Mouse (Mus musculus): ENCODE data around the gene Rps27. TPM values are rescaled to one million over a fixed set of nuclear protein-coding genes. Genes with fewer than 3 reads are reported as not detected.
"Not testable (repeated sequence)": the region's sequence is repeated elsewhere in the genome, so short reads cannot be mapped to it uniquely, and the experiment has no call there.

Rps27 gene
- polyA plus RNA-seq, 1 experiment: 4,707 TPM

DNA sequence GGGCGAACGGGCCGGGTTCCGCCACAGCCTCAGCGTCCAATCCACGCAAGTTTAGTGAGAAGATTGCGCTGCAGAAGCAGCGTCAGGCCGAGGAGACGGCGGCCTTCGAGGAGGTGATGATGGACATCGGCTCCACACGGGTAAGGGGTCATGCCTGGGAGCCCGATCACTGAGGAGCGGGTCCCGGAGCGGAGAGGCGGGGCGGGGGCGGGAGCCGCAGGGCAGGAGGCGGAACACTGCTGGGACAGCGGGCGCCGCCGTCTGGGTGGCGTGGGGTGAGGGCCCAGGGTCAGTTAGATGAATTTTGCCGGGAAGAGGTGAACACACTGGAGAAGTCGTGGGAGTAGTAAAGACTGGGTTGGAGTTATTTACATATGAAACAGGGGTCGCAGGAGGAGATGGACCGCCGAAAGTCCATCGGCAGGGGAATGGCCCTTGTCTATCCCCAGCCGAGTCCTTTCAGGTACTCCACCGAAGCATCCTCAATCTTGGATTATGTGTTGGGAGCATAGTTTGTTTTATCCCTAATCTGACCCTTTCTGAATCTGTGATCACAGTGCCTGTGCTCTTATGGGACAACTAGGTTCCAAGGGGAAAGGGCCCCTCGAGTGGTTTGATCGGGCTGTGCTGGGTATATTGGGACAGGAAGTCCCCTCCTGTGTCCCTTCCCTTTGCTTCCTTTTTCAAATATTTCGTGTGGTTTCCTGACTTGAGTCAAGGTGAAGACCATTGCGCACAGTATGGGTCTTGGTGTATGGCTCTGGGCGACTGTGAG lies 41.2 kb upstream of the Rps27 start:
- no peaks in the 10 kb centered on the region for H3K27me3 ChIP-seq (ENCODE audit: control insufficient read depth, insufficient read depth, insufficient read length)
- peak overlapping the region; percentile 93 for H3ac ChIP-seq (ENCODE audit: control insufficient read depth, insufficient read length, low read depth)
- peaks cover 43% of the 10 kb centered on the region for H3K79me2 ChIP-seq (ENCODE audit: control insufficient read depth, insufficient read depth)
- TF ChIP-seq CEBPB (IDR thresholded peaks at IDR 0.05; ENCODE audit: low read depth): no peak
- TF ChIP-seq MAX (IDR thresholded peaks at IDR 0.05): no peak
- no peak for TF ChIP-seq MYOG (IDR thresholded peaks at IDR 0.05; ENCODE audit: control insufficient read depth, extremely low read depth, insufficient read length)
- no peak for TF ChIP-seq FOSL1 (IDR thresholded peaks at IDR 0.05; ENCODE audit: insufficient read depth, low read length, poor library complexity, severe bottlenecking)
- no peak for TF ChIP-seq MYOD1 (IDR thresholded peaks at IDR 0.05; ENCODE audit: control insufficient read depth, insufficient read length, low read depth)
- TF ChIP-seq CTCF (IDR thresholded peaks at IDR 0.05; ENCODE audit: control insufficient read depth, insufficient read depth, insufficient read length): no peak
- TF ChIP-seq USF1 (IDR thresholded peaks at IDR 0.05; ENCODE audit: low read depth): no peak
- H3K4me3 ChIP-seq (ENCODE audit: insufficient read depth, poor library complexity, severe bottlenecking): peak overlapping the region; percentile 82
- H3K36me3 ChIP-seq (ENCODE audit: control insufficient read depth, insufficient read depth): peaks cover 36% of the 10 kb centered on the region
- H3K79me3 ChIP-seq (ENCODE audit: low read depth): peaks cover 32% of the 10 kb centered on the region

DNA sequence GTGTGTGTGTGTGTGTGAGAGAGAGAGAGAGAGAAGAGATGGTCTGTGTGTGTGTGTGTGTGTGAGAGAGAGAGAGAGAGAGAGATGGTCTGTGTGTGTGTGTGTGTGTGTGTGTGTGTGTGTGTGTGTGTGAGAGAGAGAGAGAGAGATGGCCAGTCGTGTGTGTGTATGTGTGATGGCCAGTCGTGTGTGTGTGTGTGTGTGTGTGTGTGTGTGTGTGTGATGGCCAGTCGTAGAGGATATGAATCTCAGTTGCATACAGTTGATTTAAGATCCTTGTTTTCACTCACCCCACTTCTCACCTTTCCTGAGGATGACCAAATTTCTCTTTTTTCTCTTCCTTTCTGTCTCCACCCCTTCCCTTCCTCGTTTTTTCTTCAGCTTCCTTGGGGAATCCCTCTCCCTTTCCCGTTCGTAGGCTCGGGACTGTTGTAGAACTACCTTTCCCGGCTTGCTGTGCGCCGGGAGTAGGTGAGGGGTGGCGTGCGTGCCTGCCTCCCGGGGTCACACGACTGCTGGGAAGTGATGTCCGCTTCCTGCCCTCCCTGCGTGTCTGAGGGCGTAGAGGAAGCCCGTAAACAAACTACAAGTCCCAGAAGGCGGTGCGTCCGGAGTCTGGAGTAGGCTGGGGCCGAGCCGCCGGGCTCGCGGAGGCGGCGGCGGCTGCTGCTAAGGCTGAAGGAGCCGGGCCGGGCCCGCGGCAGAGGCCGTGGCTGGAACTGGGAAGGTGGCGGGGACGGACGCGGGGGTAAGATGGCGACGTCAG lies 40.4 kb upstream of the Rps27 start, which contains the start of gene Crtc2:
Gene Crtc2 (plus strand): TSS at position 511 of the 766 bp plus-strand sequence.
- Histone ChIP-seq H3K4me3 (ENCODE audit: insufficient read depth, poor library complexity, severe bottlenecking) (peak within 1 kb of the TSS; percentile 82), H3K36me3 (ENCODE audit: control insufficient read depth, insufficient read depth) (peaks cover 33% of the 10 kb centered on the region)
- TF ChIP-seq CEBPB (IDR thresholded peaks at IDR 0.05; ENCODE audit: low read depth): no peak
- peak; percentile 28 for TF ChIP-seq MAX (IDR thresholded peaks at IDR 0.05)
- peak; percentile 27 for TF ChIP-seq USF1 (IDR thresholded peaks at IDR 0.05; ENCODE audit: low read depth)
- no peak for TF ChIP-seq MYOG (IDR thresholded peaks at IDR 0.05; ENCODE audit: control insufficient read depth, extremely low read depth, insufficient read length)

DNA sequence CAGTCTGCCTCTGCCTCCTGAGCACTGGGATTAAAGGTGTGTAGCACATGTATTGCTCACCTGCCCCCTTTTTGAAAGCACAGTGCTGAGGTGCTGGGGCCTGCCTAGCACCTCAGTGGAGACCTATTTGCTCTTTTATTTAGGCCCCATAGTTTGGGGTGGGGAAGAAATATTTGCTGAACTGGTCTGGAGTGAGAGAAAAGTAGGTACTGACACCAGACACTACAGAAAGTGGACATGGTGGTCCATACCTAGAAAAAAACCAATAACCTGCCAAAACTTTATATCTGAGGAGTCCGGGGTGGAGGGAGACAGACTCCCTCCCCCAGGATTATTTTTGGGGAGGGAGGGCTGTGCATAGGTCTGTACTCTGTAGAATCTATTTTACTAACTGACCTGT lies 39.7 kb upstream of the Rps27 start:
- not testable (repeated sequence) for H3ac ChIP-seq (ENCODE audit: control insufficient read depth, insufficient read length, low read depth); H3K4me3 ChIP-seq (ENCODE audit: insufficient read depth, poor library complexity, severe bottlenecking); H3K27me3 ChIP-seq (ENCODE audit: control insufficient read depth, insufficient read depth, insufficient read length)
- peaks cover 32% of the 10 kb centered on the region for H3K79me3 ChIP-seq (ENCODE audit: low read depth)
- peaks cover 30% of the 10 kb centered on the region for H3K36me3 ChIP-seq (ENCODE audit: control insufficient read depth, insufficient read depth)
- H3K79me2 ChIP-seq (ENCODE audit: control insufficient read depth, insufficient read depth): peaks cover 53% of the 10 kb centered on the region

More for the DNA sequence above, 40.4 kb upstream of the Rps27 start, which contains the start of gene Crtc2:
- Histone ChIP-seq H3K27me3 (ENCODE audit: control insufficient read depth, insufficient read depth, insufficient read length) (no peaks in the 10 kb centered on the region), H3K79me2 (ENCODE audit: control insufficient read depth, insufficient read depth) (peaks cover 48% of the 10 kb centered on the region), H3K79me3 (ENCODE audit: low read depth) (peaks cover 32% of the 10 kb centered on the region), H3ac (ENCODE audit: control insufficient read depth, insufficient read length, low read depth) (peak within 1 kb of the TSS; percentile 93)

DNA sequence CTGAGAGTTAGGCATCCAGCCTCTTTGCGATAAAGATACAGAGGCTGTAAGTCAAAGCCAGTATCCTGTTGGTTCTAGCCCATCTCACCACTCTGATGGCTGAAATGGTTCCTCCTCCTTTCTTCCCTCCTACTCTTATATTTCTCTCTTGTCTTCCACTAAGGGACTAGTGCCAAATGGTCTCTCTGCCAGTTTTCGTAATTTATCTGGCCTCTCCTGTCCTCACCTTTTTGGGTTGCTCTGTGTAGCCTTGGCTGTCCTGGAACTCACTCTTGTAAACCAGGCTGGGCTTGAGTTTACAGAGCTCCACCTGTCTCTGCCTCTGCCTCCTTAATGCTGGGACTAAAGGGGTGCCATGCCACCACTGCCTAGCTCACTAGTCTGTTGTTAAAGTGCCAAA lies 39.2 kb upstream of the Rps27 start:
- H3K79me3 ChIP-seq (ENCODE audit: low read depth): peaks cover 30% of the 10 kb centered on the region
- not testable (repeated sequence) for H3K27me3 ChIP-seq (ENCODE audit: control insufficient read depth, insufficient read depth, insufficient read length); H3ac ChIP-seq (ENCODE audit: control insufficient read depth, insufficient read length, low read depth); H3K4me3 ChIP-seq (ENCODE audit: insufficient read depth, poor library complexity, severe bottlenecking)
- peaks cover 49% of the 10 kb centered on the region for H3K79me2 ChIP-seq (ENCODE audit: control insufficient read depth, insufficient read depth)
- H3K36me3 ChIP-seq (ENCODE audit: control insufficient read depth, insufficient read depth): peaks cover 27% of the 10 kb centered on the region

DNA sequence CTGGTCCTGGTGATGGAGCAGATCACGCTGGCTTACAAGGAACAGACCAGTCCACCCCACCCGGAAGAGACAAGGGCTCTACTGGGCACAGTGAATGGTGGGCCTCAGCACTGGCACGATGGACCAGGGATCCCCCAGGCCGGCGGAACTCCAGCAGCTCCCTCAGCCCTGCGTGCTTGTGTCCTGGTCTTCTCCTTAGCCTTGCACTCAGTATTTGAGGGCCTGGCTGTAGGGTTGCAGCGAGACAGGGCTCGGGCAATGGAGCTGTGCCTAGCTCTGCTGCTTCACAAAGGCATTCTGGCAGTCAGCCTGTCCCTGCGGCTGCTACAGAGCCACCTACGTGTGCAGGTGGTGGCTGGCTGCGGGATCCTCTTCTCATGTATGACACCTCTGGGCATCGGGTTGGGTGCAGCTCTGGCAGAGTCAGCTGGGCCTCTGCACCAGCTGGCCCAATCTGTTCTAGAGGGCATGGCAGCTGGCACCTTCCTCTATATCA lies 38.3 kb upstream of the Rps27 start:
- not testable (repeated sequence) for H3K4me3 ChIP-seq (ENCODE audit: insufficient read depth, poor library complexity, severe bottlenecking); H3K27me3 ChIP-seq (ENCODE audit: control insufficient read depth, insufficient read depth, insufficient read length); H3ac ChIP-seq (ENCODE audit: control insufficient read depth, insufficient read length, low read depth)
- H3K36me3 ChIP-seq (ENCODE audit: control insufficient read depth, insufficient read depth): peaks cover 22% of the 10 kb centered on the region
- peaks cover 24% of the 10 kb centered on the region for H3K79me3 ChIP-seq (ENCODE audit: low read depth)
- H3K79me2 ChIP-seq (ENCODE audit: control insufficient read depth, insufficient read depth): peaks cover 40% of the 10 kb centered on the region

DNA sequence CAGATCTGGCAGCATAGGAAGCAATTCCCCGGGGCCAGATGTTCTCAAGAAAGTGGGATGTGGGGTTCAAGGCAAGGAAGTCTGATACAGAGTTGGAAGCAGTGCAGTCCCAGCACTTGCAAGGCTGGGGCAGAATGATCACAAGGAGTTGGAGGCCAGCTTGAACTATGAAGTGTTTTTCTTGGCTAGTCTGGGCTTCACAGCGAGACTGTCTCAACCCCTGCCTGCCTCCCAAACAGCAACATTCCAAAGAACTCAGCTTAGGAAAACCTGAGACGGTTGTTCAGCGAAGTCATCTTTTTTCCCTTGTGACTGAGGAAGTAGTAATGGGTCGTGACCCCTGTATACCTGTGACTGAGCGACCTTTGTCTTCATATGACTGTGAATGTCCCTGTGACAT lies 37.3 kb upstream of the Rps27 start:
- no peak for TF ChIP-seq MYOG (IDR thresholded peaks at IDR 0.05; ENCODE audit: control insufficient read depth, extremely low read depth, insufficient read length)
- TF ChIP-seq FOSL1 (IDR thresholded peaks at IDR 0.05; ENCODE audit: insufficient read depth, low read length, poor library complexity, severe bottlenecking): no peak
- no peak for TF ChIP-seq MAX (IDR thresholded peaks at IDR 0.05)
- TF ChIP-seq USF1 (IDR thresholded peaks at IDR 0.05; ENCODE audit: low read depth): no peak
- TF ChIP-seq CEBPB (IDR thresholded peaks at IDR 0.05; ENCODE audit: low read depth): no peak
- TF ChIP-seq CTCF (IDR thresholded peaks at IDR 0.05; ENCODE audit: control insufficient read depth, insufficient read depth, insufficient read length): no peak
- TF ChIP-seq MYOD1 (IDR thresholded peaks at IDR 0.05; ENCODE audit: control insufficient read depth, insufficient read length, low read depth): no peak
- no peaks in the 10 kb centered on the region for H3K27me3 ChIP-seq (ENCODE audit: control insufficient read depth, insufficient read depth, insufficient read length)
- H3K79me3 ChIP-seq (ENCODE audit: low read depth): peaks cover 15% of the 10 kb centered on the region
- H3K36me3 ChIP-seq (ENCODE audit: control insufficient read depth, insufficient read depth): peaks cover 13% of the 10 kb centered on the region
- H3K79me2 ChIP-seq (ENCODE audit: control insufficient read depth, insufficient read depth): peaks cover 30% of the 10 kb centered on the region
- H3K4me3 ChIP-seq (ENCODE audit: insufficient read depth, poor library complexity, severe bottlenecking): no peak overlapping the region
- H3ac ChIP-seq (ENCODE audit: control insufficient read depth, insufficient read length, low read depth): no peak overlapping the region

Measured in C2C12 (cell line).